Mouse (Mus musculus): ENCODE results near the gene Gm20388. TPM values are rescaled to one million over a fixed set of nuclear protein-coding genes. Genes with fewer than 3 reads are reported as not detected.

Gm20388 gene
- polyA plus RNA-seq, 1 experiment from 2014 or later, result not detected

DNA sequence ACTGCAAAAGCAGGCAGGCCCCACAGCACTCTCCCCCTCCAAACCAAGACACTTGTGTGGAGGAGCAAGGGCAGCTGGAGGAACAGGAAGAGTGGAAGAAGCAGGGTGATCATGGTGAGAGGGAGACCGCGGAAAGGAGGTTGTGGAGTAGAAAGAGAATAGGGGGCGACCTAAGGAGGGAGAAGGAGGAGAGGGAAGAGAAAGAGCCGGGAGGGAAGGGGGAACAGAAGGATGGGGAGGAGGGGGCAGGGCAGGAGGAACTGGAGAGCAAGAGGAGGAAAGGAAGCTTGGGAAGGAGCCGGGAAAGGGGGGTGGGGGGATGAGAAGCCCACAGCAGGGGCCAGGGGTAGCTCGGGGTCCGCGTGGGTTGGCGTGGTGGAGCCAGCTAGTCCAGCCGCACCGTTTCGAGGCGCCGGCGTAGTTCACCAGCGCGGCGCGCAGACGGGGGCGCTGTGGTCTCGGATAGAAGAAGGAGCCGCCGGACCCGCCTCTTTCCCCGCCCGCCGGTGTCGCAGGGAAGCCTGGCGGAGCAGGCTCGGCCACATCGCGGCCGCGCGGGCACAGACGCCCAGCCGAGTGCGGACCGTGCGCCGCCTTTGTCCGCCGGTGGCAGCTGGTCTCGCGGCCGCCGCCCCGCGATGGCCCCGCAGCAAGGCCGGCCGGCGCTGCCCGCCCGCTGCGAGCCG, 3742.8 kb downstream of the Gm20388 start, which contains the start of gene Rhou:
Rhou (plus strand) TSS at position 622 of the 686 bp plus-strand sequence.
- WGBS, result under 1% methylated on average over 53 of the region's 58 CpGs
- H3K4me3 ChIP-seq (ENCODE audit: low read depth, low read length), result peak within 1 kb of the TSS; percentile 64
- H3K9me3 ChIP-seq (ENCODE audit: control insufficient read depth, low read length), result no peaks in the 10 kb centered on the region
- peak within 1 kb of the TSS; percentile 94 for H3K9ac ChIP-seq (ENCODE audit: low read length)
- peak within 1 kb of the TSS; percentile 91 for H3K27ac ChIP-seq (replicated peaks; ENCODE audit: low read depth, low read length)
- H3K36me3 ChIP-seq (ENCODE audit: control insufficient read depth, insufficient read depth, low read length), result peaks cover 2% of the 10 kb centered on the region; the same call in 1 of the 2 replicates
- DNase-seq (ENCODE audit: low spot score) (peak; percentile 96), ATAC-seq (ENCODE audit: insufficient number of reproducible peaks, low FRiP score, low TSS enrichment, low read depth) (peak; percentile 87)
- H3K4me1 ChIP-seq (ENCODE audit: control insufficient read depth, insufficient read depth, low read length), result peaks cover 12% of the 10 kb centered on the region
- peak within 1 kb of the TSS; percentile 64 for H3K4me2 ChIP-seq (ENCODE audit: low read depth, severe bottlenecking)
- no peaks in the 10 kb centered on the region for H3K27me3 ChIP-seq (ENCODE audit: control insufficient read depth, insufficient read depth, low read length)

GRCm38 (mm10) chr8:123653994-123654569, 3743.4 kb downstream of the Gm20388 start:
- WGBS, result under 1% methylated on average over 60 of the region's 77 CpGs
- peaks cover 3% of the 10 kb centered on the region; the same call in 1 of the 2 replicates for H3K36me3 ChIP-seq (ENCODE audit: control insufficient read depth, insufficient read depth, low read length)
- peak overlapping the region; percentile 64 for H3K4me2 ChIP-seq (ENCODE audit: low read depth, severe bottlenecking)
- H3K9ac ChIP-seq (ENCODE audit: low read length), result peak overlapping the region; percentile 94
- DNase-seq (ENCODE audit: low spot score) (peak; percentile 79), ATAC-seq (ENCODE audit: insufficient number of reproducible peaks, low FRiP score, low TSS enrichment, low read depth) (peak; percentile 74)
- H3K27ac ChIP-seq (replicated peaks; ENCODE audit: low read depth, low read length), result peak overlapping the region; percentile 91
- H3K4me3 ChIP-seq (ENCODE audit: low read depth, low read length), result peak overlapping the region; percentile 64
- no peaks in the 10 kb centered on the region for H3K9me3 ChIP-seq (ENCODE audit: control insufficient read depth, low read length)
- H3K27me3 ChIP-seq (ENCODE audit: control insufficient read depth, insufficient read depth, low read length), result no peaks in the 10 kb centered on the region
- peaks cover 12% of the 10 kb centered on the region for H3K4me1 ChIP-seq (ENCODE audit: control insufficient read depth, insufficient read depth, low read length)

DNA sequence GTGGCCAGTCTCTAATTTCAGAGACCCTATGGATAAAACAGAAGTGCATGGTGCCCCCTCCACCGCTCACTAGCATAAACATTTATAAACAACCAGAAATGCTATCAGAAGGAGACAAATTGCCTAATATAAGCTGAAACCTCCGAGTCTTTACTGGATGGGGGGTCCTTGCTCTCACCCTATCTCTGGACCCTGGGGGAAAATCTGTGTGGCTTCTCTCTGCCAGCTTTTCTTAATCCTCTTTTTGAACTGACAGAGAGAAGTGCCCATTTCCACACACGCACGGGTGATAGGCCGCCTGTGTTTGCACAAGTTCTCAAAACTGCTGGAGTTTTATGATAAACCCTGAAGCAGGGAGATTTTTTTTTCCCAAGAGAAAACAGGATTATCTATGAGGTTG, 3744.1 kb downstream of the Gm20388 start:
- H3K36me3 ChIP-seq (ENCODE audit: control insufficient read depth, insufficient read depth, low read length), result peaks cover 3% of the 10 kb centered on the region; the same call in 1 of the 2 replicates
- H3K9ac ChIP-seq (ENCODE audit: low read length), result peak overlapping the region; percentile 30; the same call in 1 of the 2 replicates
- 2% methylated on average over 5 of the region's 5 CpGs for WGBS
- peaks cover 12% of the 10 kb centered on the region for H3K4me1 ChIP-seq (ENCODE audit: control insufficient read depth, insufficient read depth, low read length)
- H3K27me3 ChIP-seq (ENCODE audit: control insufficient read depth, insufficient read depth, low read length), result no peaks in the 10 kb centered on the region
- no peak for DNase-seq (ENCODE audit: low spot score)
- no peak for ATAC-seq (ENCODE audit: insufficient number of reproducible peaks, low FRiP score, low TSS enrichment, low read depth)
- H3K4me2 ChIP-seq (ENCODE audit: low read depth, severe bottlenecking), result peak overlapping the region; percentile 64
- no peaks in the 10 kb centered on the region for H3K9me3 ChIP-seq (ENCODE audit: control insufficient read depth, low read length)
- no peak overlapping the region for H3K27ac ChIP-seq (replicated peaks; ENCODE audit: low read depth, low read length)
- H3K4me3 ChIP-seq (ENCODE audit: low read depth, low read length), result peak overlapping the region; percentile 64

- peaks cover 3% of the 10 kb centered on the region; the same call in 1 of the 2 replicates for H3K36me3 ChIP-seq (ENCODE audit: control insufficient read depth, insufficient read depth, low read length)
- H3K4me3 ChIP-seq (ENCODE audit: low read depth, low read length), result peak overlapping the region; percentile 64
- ATAC-seq (ENCODE audit: insufficient number of reproducible peaks, low FRiP score, low TSS enrichment, low read depth) (no peak), DNase-seq (ENCODE audit: low spot score) (peak; percentile 48)
- peak overlapping the region; percentile 17; the same call in 1 of the 2 replicates for H3K9ac ChIP-seq (ENCODE audit: low read length)
- H3K9me3 ChIP-seq (ENCODE audit: control insufficient read depth, low read length), result no peaks in the 10 kb centered on the region
- no peaks in the 10 kb centered on the region for H3K27me3 ChIP-seq (ENCODE audit: control insufficient read depth, insufficient read depth, low read length)
- 2% methylated on average over 8 of the region's 8 CpGs for WGBS
- no peak overlapping the region for H3K27ac ChIP-seq (replicated peaks; ENCODE audit: low read depth, low read length)
- peaks cover 12% of the 10 kb centered on the region for H3K4me1 ChIP-seq (ENCODE audit: control insufficient read depth, insufficient read depth, low read length)
- H3K4me2 ChIP-seq (ENCODE audit: low read depth, severe bottlenecking), result peak overlapping the region; percentile 64
Observed at GRCm38 (mm10) chr8:123655351-123655779, 3744.7 kb downstream of the Gm20388 start.

GRCm38 (mm10) chr8:123657826-123658225, 3747.2 kb downstream of the Gm20388 start:
- Histone ChIP-seq H3K4me1 (ENCODE audit: control insufficient read depth, insufficient read depth, low read length) (peaks cover 12% of the 10 kb centered on the region), H3K4me2 (ENCODE audit: low read depth, severe bottlenecking) (no peak overlapping the region), H3K9ac (ENCODE audit: low read length) (no peak overlapping the region), H3K9me3 (ENCODE audit: control insufficient read depth, low read length) (no peaks in the 10 kb centered on the region), H3K36me3 (ENCODE audit: control insufficient read depth, insufficient read depth, low read length) (peaks cover 3% of the 10 kb centered on the region; the same call in 1 of the 2 replicates), H3K27ac (replicated peaks; ENCODE audit: low read depth, low read length) (no peak overlapping the region), H3K27me3 (ENCODE audit: control insufficient read depth, insufficient read depth, low read length) (no peaks in the 10 kb centered on the region), H3K4me3 (ENCODE audit: low read depth, low read length) (no peak overlapping the region)
- DNase-seq (ENCODE audit: low spot score) (no peak), ATAC-seq (ENCODE audit: insufficient number of reproducible peaks, low FRiP score, low TSS enrichment, low read depth) (no peak)
- WGBS, result 92% methylated on average over 8 of the region's 8 CpGs

- ATAC-seq (ENCODE audit: insufficient number of reproducible peaks, low FRiP score, low TSS enrichment, low read depth) (no peak), DNase-seq (ENCODE audit: low spot score) (no peak)
- Histone ChIP-seq H3K9ac (ENCODE audit: low read length) (no peak overlapping the region), H3K4me2 (ENCODE audit: low read depth, severe bottlenecking) (no peak overlapping the region), H3K36me3 (ENCODE audit: control insufficient read depth, insufficient read depth, low read length) (peaks cover 3% of the 10 kb centered on the region; the same call in 1 of the 2 replicates), H3K4me3 (ENCODE audit: low read depth, low read length) (no peak overlapping the region), H3K27me3 (ENCODE audit: control insufficient read depth, insufficient read depth, low read length) (no peaks in the 10 kb centered on the region), H3K4me1 (ENCODE audit: control insufficient read depth, insufficient read depth, low read length) (peaks cover 12% of the 10 kb centered on the region), H3K9me3 (ENCODE audit: control insufficient read depth, low read length) (no peaks in the 10 kb centered on the region), H3K27ac (replicated peaks; ENCODE audit: low read depth, low read length) (no peak overlapping the region)
- WGBS, result 89% methylated on average over 10 of the region's 10 CpGs
Observed at GRCm38 (mm10) chr8:123659469-123660057, 3748.9 kb downstream of the Gm20388 start.

DNA sequence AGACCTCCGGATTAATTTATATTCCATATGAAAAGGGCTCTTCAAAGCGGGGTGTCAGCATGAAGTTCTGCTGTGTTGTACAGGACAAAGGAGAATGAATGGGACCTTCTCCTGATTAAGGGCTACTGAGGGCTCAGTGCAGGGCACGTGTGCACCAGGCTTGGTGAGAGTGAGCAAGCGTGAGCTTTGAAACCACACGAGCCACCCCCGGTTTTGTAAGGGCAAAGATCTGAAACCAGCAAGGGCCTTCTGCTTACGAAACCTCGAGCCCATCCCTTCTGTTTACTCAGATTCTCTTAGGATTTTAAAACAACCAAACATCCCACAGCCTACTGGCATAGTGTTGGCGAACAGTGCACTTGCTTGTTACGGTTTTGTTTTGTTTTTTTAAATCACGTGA, 3750.9 kb downstream of the Gm20388 start:
- no peaks in the 10 kb centered on the region for H3K4me1 ChIP-seq (ENCODE audit: control insufficient read depth, insufficient read depth, low read length)
- no peak for DNase-seq (ENCODE audit: low spot score)
- H3K9me3 ChIP-seq (ENCODE audit: control insufficient read depth, low read length), result no peaks in the 10 kb centered on the region
- H3K4me3 ChIP-seq (ENCODE audit: low read depth, low read length), result no peak overlapping the region
- H3K36me3 ChIP-seq (ENCODE audit: control insufficient read depth, insufficient read depth, low read length), result peaks cover 3% of the 10 kb centered on the region; the same call in 1 of the 2 replicates
- ATAC-seq (ENCODE audit: insufficient number of reproducible peaks, low FRiP score, low TSS enrichment, low read depth), result no peak
- H3K9ac ChIP-seq (ENCODE audit: low read length), result no peak overlapping the region
- H3K4me2 ChIP-seq (ENCODE audit: low read depth, severe bottlenecking), result no peak overlapping the region
- H3K27ac ChIP-seq (replicated peaks; ENCODE audit: low read depth, low read length), result no peak overlapping the region
- WGBS, result 92% methylated on average over 11 of the region's 11 CpGs
- no peaks in the 10 kb centered on the region for H3K27me3 ChIP-seq (ENCODE audit: control insufficient read depth, insufficient read depth, low read length)

DNA sequence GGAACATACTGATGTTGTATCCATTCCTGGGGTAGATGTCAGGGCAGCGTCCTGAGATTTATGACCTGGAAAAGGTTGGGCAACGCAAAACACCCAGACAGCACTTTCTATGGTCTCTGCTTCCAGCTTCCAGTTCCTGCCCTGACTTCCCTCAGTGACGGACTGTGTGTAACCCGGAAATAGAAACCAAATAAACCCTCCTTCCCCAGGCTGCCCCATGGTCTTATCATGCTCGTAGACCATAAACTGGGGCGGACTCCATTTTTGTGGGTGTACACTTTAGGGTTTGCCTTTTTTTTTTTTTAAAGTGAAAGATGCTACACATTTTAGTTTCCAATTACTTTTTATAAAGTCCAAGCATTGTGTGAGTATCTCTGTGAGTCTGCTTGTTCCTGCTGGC, 3754.9 kb downstream of the Gm20388 start:
- Histone ChIP-seq H3K27me3 (ENCODE audit: control insufficient read depth, insufficient read depth, low read length) (no peaks in the 10 kb centered on the region), H3K9ac (ENCODE audit: low read length) (no peak overlapping the region), H3K4me3 (ENCODE audit: low read depth, low read length) (no peak overlapping the region), H3K36me3 (ENCODE audit: control insufficient read depth, insufficient read depth, low read length) (no peaks in the 10 kb centered on the region), H3K27ac (replicated peaks; ENCODE audit: low read depth, low read length) (no peak overlapping the region), H3K9me3 (ENCODE audit: control insufficient read depth, low read length) (no peaks in the 10 kb centered on the region), H3K4me2 (ENCODE audit: low read depth, severe bottlenecking) (no peak overlapping the region), H3K4me1 (ENCODE audit: control insufficient read depth, insufficient read depth, low read length) (0 out of 2 replicates have a peak, but pooled peaks cover 2% of the 10 kb centered on the region)
- ATAC-seq (ENCODE audit: insufficient number of reproducible peaks, low FRiP score, low TSS enrichment, low read depth) (no peak), DNase-seq (ENCODE audit: low spot score) (no peak)
- 89% methylated on average over 6 of the region's 6 CpGs for WGBS
